Mouse (Mus musculus) T-helper 1 cell (primary cell): Measurements from ENCODE around the gene Cwc25.
"Not testable (repeated sequence)": the region's sequence is repeated elsewhere in the genome, so short reads cannot be mapped to it uniquely, and the experiment has no call there.

Experiments used
- in situ Hi-C: fragments of 300-600 bp; cut with MboI, MseI; formaldehyde crosslinking; loops from one replicate; pipeline ENCODE4 v1.15.1; 2025; ENCODE audit warnings: high pct_unique_total_duplicates

The Cwc25 gene

DNA sequence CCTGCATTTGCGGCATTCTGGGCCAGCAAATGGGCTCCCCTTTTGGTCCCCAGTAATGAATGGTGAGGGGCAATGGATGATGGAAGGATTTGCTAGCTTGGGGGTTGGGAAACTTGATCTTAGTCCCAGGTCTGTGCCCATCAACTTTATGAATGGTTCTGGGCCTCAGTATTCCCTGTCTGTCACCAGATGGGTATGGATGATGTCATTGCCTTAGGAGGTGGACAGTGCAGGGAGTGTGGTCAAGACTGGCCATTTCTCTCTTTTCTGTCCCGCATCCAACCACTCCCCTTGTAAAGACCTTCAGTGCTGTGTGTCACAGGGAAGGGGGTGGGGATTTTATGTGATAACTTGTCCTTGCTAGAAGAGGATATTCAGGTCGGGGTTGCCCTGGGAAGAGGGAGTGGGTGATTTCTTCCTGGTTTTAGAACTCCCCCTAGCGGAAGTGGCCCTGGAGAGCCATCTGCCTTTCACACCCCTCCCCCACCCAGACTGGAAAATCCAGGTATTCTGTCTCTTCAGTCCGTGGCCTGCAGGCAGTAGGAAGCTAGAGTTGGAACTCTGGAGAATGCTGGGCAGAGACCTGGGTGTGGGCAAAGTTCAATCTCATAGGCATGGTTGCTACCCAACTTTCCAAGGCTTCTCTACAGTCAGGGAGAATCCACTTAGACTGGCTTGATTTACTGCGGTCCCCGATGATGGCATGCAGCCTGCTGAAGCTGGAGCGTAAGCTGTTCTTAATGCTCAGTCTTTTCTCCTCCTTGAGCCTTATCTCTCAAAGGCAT, 35.2 kb upstream of the Cwc25 start:
- in situ Hi-C loops = no loop called here

DNA sequence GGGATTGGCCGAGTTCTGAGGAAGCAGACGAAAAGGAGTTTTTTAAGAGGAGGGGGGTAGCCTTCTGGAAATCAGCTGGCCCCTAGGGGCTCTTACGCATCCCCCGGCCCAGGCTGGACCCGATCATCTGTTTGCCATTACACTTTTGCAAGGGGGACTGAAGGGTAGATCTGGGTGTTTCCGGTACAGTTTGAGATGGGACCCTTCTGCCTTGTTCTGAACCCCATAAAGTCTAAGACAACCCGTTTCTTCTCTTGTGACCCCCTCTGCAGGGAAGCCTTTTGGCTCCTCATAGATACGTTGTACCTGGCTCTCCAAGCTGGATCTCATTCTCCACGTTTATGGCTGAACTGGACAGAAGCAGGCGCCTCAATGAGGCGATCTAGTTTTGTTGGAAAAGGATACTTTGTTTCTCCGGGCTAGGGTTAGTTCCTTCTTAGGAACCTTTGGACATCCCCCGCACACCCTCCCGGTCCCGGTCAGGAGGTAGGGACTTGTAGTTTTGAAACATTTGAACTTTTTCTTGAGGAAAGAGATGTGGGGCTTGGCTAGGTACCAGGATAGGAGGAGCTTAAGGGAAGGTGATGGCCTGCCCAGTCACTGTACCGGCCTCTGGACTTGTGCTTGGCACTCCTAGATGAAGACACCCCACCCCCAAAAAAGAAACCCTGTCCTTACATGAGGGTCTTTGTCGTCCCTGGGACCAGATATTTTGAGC, 34.5 kb upstream of the Cwc25 start:
- in situ Hi-C loops = no loop called here

DNA sequence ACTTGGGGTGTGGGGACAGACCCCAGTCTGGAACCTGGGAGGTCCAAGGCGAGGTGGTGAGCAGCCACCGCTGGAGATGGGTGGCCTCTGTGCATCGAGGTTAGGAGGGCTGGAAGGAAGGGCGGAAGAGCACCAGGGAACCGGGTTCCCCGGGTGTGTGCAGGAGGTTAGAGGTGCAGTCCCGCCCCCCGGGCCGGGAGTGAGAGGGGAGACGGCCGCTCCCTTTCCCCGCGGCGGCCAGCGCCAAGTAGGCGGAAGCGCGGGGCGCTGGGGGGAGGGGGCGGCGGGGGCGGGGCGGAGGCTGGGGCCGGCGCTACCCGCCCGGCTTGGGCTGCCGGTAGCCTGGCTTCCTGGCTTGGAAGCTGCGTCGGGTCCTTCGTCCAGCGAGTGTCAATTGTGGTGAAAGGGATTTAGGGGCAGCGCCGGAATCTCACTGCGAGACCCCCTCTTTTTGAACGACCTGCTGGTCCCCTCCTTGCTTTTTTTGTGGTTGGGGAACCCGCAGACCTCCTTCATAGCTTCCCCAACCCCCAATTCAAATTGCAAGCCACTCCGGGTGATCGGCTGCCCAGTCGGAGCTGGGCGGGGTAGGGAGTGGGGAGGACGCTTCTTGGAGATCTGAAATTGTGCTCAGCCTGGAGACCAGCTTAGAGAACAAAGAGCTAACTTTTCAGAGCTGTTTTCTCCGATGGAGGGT, 33.8 kb upstream of the Cwc25 start:
- in situ Hi-C loops = no loop called here

DNA sequence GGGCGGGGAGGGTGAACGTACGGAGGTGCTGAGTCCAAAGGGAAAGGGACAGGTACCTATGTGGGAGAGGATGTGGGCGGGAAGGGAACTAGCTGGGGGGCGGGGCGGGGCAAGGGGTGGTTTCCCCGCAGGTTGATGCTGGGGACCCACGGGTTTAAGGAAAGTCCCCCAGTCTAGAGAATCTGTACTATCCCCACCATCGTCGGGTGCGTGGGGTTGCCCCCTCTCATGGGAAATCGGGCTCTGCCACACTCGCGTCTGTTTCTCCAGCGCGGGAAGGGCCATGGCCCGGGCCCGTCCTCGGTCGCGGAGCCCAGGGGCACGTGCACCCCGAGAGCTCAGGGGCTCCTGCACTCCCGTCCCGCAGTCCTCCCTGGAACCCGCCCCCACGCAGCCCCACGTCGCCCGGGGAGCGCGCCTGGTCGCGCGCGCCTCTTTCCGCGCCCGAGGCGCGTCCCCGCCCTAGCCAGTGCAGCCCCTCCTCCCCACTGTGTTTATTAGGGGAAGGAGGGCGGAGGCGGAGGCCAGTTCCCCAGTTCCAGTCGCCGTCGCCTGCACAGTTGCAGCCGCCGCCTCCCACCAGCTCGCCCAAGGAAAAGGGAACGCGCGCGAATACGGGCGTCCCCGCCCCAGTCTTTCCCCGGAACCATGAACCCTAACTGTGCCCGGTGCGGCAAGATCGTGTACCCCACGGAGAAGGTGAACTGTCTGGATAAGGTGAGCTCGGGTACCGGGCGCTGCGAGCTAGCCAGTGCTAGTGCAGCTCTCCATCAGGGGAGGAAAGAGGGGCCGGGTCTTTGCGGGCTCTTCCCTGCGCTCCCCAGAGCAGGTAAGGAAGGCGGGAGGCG, 33.0 kb upstream of the Cwc25 start:
- in situ Hi-C loops = no loop called here

DNA sequence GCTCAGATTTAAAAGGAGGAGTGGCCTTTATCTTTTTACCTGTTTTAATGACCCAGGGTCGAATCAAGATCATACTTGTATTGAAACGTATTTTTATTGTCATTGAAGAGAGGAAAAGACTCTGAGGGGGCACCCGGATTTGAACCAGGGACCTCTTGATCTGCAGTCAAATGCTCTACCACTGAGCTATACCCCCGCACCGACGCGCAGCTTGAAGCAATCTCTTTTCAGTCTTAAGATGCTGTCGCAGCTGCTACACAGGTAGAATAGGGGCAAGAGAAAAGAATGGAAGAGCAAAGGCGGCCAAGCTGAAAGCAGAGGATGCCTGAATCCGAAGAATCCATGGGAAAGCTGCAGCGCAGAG, 32.4 kb upstream of the Cwc25 start, which contains the start of gene Lasp1:
Gene Lasp1, plus strand, starts transcription at position 219 of the 364 bp plus-strand sequence.
- in situ Hi-C loops = no loop called here

DNA sequence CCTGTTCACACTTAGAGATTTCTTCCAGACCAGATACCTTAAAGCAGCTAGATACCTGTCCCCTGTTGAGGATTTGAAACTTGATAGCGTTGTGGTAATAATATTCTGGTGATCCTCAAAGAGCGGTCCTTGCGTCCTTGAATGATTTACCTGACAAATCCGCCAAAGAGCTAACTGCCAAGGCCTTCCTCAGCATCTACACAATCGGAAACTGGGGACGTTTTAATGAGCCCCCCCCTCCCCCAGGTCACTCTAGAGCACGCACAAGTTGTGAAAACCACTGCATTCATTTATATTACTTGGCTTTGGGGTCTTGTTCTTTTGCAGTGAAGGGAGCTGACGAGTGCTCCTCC, 31.7 kb upstream of the Cwc25 start:
- in situ Hi-C loops = no loop called here

DNA sequence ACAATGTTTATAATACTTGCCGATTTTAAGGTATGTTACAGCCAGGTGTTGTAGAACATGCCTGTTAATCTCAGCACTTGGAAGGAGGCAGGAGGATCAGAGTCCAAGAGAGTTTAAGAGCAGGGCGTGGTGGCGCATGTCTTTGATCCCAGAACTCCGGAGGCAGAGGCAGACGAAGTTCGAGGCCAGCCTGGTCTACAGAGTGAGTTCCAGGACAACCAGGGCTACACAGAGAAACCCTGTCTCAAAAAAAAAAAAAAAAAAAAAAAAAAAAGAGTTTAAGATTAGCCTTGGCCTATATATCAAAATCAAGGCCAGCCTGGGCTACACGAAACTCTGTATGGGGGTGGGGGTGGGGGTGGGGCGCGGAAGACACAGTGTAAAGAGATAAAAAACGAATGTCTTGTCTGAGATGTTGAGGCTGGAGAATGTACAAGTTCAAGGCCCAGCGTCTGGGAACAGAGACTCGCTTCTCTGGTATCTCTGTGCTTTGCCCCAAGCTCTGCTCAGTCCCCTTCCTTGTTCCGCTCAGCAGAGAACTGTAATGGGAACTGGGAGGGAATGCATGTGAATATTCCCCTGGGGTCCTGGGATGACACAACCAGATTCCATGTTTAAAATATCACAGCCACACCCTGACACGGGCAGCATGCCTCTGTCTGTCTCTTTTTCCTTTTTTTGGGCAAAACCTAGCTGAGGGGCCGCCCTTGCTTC, 31.2 kb upstream of the Cwc25 start:
- in situ Hi-C loops = no loop called here

DNA sequence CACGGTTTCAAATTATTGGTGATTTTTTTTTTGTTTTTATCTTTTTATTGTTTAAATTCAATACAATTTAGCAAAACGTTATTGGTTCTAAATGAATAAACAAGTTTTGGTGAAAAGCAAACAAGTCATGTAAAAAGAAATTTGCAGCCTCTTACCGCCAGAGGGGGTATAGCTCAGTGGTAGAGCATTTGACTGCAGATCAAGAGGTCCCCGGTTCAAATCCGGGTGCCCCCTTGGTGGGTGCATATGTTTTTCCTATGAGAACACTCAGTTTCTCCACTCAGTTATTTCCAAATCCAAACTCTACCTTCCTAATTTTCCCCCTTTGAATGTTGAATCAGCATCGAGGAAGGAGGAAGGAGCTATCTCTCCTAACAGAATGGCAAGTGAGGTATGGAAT, 30.6 kb upstream of the Cwc25 start:
- in situ Hi-C loops = no loop called here

DNA sequence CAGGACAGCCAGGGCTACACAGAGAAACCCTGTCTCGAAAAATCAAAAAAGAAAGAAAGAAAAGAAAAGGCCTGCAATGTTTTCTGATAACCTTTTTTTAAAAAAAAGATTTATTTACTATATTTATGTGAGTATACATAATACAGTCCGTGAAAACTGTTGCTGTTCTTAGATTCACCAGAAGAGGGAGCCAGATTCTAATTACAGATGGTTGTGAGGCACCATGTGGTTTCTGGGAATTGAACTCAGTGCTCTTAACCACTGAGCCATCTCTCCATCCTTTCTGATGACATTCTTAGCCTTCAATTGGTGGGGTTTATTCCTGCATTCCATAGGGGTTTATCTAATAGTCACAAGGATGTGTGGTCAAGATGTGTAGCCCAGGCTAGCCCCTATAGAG, 26.8 kb upstream of the Cwc25 start:
- in situ Hi-C loops = no loop called here

DNA sequence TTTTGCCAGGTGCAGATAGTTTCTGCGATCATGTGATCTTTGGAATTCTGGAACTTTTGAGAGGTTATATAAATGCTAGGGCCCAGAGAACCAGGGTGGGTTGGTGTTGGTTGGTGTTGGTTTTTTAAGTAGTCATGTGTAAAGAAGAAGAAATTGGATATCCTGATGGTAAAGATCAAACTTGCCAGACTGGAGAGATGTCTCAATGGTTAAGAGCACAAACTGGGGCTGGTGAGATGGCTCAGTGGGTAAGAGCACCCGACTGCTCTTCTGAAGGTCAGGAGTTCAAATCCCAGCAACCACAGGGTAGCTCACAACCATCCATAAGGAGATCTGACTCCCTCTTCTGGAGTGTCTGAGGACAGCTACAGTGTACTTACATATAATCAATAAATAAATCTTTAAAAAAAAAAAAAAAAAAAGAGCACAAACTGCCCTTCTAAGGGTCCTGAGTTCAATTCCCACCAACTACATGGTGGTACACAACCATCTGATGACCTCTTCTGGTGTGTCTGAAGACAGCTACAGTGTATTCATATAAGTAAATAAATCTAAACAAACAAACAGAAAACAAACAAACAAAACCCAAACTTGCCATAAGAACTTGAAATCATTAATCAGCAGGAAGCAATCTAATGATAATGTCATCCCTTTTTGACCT, 24.6 kb upstream of the Cwc25 start:
- in situ Hi-C loops = not testable (repeated sequence)

DNA sequence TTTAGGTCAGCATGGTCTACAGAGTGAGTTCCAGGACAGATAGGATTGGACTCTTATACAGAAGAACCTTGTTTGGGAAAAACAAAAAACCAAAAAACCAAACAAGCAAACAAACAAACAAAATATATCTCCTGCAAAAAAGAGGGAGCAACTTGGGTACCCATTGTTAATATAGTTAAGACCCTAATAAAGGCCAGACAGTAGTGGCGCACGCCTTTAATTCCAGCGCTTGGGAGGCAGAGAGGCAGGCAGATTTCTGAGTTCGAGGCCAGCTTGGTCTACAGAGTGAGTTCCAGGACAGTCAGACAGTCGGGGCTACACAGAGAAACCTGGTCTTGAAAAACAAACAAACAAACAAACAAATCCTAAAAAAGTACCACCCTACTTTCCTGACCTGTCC, 23.4 kb upstream of the Cwc25 start:
- in situ Hi-C loops = no loop called here

DNA sequence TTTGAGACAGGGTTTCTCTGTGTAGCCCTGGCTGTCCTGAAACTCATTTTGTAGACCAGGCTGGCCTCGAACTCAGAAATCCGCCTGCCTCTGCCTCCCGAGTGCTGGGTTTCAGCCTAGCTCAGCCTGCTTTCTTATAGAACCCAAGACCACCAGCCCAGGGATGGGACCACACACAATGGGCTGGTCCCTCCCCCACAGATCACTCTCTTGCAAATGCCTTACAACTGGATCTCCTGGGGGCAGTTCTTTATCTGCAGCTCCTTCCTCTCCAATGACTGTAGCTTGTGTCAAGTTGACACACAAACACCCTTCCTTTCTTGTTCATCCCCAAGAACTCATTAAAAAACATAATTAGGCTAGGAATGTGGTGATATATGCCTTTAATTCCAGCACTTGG, 21.6 kb upstream of the Cwc25 start:
- in situ Hi-C loops = no loop called here

DNA sequence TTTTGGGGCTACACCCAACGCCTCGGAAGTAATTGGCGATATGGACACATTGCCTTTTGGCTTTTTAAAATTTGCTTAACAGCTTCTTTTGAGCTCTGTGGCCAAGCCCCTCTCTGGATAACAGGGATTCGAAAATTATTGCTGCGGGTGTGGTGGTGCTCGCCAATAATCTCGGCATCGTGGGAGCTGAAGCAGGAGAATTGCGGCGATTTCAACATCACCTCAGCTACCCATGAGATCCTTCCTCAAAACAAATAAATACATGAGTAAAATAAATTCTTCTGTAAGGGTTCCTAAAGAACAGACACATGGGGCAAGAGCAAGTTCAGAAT, 16.2 kb upstream of the Cwc25 start:
- in situ Hi-C loops = no loop called here

DNA sequence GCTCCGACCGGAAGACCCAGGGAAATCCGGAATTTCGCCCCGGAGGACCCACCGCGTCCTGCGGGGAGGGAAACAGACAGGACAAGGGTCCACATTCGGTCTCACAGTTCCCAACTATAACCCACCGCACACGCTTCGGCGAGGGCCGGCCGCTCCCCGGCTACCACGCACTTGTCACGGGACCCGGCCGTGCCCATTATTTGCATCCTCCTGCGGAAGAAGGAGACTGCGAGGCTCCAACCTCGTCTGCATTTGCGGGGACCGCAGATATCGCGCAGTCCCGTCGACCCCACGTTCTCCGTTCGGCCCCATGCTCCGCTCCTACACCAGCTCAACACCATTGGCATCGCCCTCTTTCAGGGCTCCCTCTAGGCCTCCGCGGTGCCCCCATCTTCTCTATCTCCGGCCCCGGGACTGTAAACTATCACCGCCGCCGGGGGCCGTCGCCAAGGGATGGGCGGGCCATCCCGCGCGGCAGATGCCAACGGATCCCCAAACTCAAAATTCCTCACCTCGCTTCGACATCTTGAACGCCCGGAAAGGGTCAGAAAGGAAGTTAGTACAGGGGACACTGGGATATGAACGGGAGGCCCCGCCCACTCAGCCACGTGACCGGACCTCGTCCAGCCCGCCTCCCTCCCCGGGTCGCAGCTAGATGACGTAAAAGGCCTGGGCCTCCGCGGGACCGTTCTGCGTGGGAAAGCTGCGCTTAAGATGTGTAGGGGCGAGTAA, 15.6 kb upstream of the Cwc25 start, which contains the start of gene Rpl23:
Gene Rpl23, minus strand, starts transcription at position 606 of the 732 bp plus-strand sequence.
- in situ Hi-C loops = no loop called here

DNA sequence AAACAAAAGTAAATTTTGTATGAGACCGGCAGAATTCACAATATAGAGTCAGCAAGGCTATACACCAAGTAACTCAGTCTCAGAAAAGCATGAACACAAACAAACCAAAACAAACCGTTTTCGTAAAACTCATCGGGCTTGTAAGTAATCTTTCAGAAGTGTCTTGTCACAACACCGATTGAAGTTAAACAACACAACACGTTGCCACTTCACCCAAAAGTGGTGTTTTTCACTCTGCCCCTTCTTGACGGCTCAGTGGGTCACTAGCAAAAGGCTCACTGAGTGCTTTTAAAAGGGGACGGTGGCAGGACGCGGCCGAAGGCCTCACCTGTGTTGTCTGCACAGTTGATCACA, 15.1 kb upstream of the Cwc25 start:
- in situ Hi-C loops = no loop called here

DNA sequence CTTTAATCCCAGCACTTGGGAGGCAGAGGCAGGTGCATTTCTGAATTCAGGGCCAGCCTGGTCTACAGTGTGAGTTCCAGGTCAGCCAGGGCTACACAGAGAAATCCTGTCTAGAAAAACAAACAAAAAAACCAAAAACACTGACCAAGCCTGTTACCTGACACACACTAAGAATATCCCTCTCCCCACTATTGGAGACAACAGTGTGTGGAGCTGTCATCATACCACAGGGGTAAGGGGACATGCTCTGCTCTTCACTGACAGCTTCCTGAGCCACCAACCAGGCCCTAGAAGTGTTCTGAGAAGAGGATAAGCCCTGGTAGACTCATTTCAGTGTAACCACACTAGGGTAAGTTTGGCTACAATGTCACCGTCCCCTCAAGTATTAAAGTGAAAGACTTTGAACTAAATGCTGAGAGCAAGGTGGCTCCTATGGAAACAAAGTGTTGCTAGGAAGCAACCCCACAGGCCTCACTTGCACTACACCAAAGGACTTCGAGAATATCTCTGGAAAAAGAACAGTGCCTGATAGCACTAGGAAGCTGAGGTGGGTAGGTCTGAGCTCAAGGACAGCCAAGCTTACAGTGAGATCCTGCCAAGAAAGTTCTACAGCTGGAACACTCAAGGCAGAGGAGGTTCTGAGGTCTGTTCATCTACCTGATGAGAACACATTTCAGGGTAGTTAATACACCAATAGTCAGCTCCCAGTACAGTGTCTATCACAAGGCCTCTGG, 13.8 kb upstream of the Cwc25 start:
- in situ Hi-C loops = no loop called here

DNA sequence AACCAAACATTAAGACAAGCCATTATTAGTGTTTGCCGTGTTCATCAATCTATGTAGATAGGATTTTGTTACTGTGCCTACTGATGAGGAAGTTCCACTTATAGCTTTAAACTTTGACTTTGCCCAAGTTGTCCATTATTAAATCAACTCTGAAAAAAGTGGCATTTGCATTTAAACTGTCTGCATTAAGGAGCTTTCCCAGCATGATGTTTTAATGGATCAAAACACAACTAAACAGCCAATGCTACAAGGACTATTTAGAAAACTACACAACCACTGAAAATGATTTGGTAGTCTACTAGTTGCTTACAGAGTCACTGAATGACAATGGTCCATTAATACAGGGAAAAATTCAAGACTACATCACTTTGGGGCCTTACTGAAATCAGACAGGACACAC, 12.6 kb upstream of the Cwc25 start:
- in situ Hi-C loops = no loop called here

DNA sequence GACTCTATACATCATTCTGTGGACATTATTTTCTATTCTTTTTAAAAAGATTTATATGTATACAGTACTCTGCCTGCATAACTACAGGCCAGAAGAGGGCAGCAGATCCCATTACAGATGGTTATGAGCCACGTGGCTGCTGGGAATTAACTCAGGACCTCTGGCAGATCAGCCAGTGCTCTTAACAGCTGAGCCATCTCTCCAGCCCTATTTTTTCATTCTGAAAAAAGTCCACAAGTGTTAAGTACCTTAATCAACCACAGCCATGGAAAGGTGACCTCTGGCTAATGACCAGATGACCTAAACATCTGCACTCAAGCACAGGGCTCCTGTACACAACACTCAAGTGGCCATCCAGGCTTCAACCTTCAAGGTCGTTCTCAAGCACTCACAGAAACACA, 10.8 kb upstream of the Cwc25 start:
- in situ Hi-C loops = no loop called here

DNA sequence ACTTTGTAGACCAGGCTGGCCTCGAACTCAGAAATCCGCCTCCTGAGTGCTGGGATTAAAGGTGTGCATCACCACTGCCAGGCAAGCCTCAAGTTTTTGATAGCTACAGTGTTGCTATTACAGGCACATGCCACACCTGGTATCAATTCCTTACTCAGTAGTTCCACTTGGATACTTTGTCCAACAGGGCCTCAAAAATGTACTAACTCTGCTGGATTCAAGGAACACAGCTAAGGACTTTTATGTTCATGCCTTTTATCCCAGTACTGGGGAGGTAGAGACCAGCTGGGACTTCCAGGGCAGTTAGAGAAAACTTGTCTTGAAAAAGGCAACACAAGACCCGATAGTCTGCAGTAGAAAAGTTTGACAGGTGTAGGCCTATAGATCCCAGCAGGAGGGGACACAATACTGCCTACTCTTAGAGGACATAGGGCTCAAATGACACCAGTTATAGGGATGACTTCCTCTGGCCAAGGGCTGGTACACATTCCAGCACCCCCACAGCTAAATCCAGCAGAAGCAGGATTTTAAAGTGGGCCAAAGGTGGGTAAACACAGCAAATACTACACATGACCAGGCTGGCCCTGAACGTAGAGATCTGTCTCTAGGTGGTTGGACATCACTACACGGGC, 10.3 kb upstream of the Cwc25 start:
- in situ Hi-C loops = no loop called here
